Mouse (Mus musculus) lung, embryonic 14.5 days (tissue): ENCODE measurements around the gene Ptprg. TPM values are rescaled to one million over a fixed set of nuclear protein-coding genes. Genes with fewer than 3 reads are reported as not detected.

Experiments used
- ATAC-seq: fragments of 200-750 bp; cut with Nextera tagmentation; 2 replicates; pipeline ENCODE4 v1.8.0; 2017; ENCODE audit warnings: mild to moderate bottlenecking, moderate TSS enrichment, moderate library complexity; ENCODE audit not compliant: insufficient read depth
- DNase-seq: peaks from one replicate; pipeline ENCODE4 v3.0.0-alpha.2; 2015
- H3K27ac ChIP-seq: fragments of 300-500 bp; sonication (generic); 2 replicates; pipeline ENCODE4 v1.5.1; 2014; ENCODE audit warnings: low read depth, mild to moderate bottlenecking, moderate library complexity
- H3K27me3 ChIP-seq: fragments of 300-500 bp; sonication (generic); 2 replicates; pipeline ENCODE4 v1.6.1; 2014; ENCODE audit warnings: low read length, control low read depth; ENCODE audit not compliant: insufficient read depth
- H3K36me3 ChIP-seq: fragments of 300-500 bp; sonication (generic); 2 replicates; pipeline ENCODE4 v1.6.1; 2014; ENCODE audit warnings: control low read depth; ENCODE audit not compliant: insufficient read depth
- H3K4me1 ChIP-seq: fragments of 300-500 bp; sonication (generic); 2 replicates; pipeline ENCODE4 v1.6.1; 2014; ENCODE audit warnings: antibody characterized with exemption, control low read depth; ENCODE audit not compliant: insufficient read depth
- H3K4me2 ChIP-seq: fragments of 300-500 bp; sonication (generic); 2 replicates; pipeline ENCODE4 v1.6.1; 2014; ENCODE audit warnings: mild to moderate bottlenecking
- H3K4me3 ChIP-seq: fragments of 300-500 bp; sonication (generic); 2 replicates; pipeline ENCODE4 v1.5.1; 2014; ENCODE audit warnings: low read depth, low read length
- H3K9ac ChIP-seq: fragments of 300-500 bp; sonication (generic); 2 replicates; pipeline ENCODE4 v1.6.1; 2014
- H3K9me3 ChIP-seq: fragments of 300-500 bp; sonication (generic); 2 replicates; pipeline ENCODE4 v1.6.1; 2016; ENCODE audit warnings: low read depth, low read length, control low read depth
- CTCF ChIP-seq: IDR thresholded peaks from 2 replicates; pipeline ENCODE4 v1.5.1; 2016; ENCODE audit warnings: antibody characterized with exemption, low read depth
- WGBS: fragments of 180-500 bp; shearing (Covaris S2); extraction: QIAGEN DNeasy Blood & Tissue Kit; methylation state at CpG from one replicate; pipeline ENCODE4 v1.1.7; 2014; 5-methylcytosine and 5-hydroxymethylcytosine counted together
- polyA plus RNA-seq: library from polyadenylated mRNA; unstranded; fragments of >200 nt; fragmentation: Nextera tagmentation; extraction: Ambion mirVana; gene quantifications from 2 replicates; pipeline ENCODE4 v1.2.1, GENCODE M21; 2014

The Ptprg gene
- polyA plus RNA-seq, 1 experiment from 2014 or later: 43.2 TPM

DNA sequence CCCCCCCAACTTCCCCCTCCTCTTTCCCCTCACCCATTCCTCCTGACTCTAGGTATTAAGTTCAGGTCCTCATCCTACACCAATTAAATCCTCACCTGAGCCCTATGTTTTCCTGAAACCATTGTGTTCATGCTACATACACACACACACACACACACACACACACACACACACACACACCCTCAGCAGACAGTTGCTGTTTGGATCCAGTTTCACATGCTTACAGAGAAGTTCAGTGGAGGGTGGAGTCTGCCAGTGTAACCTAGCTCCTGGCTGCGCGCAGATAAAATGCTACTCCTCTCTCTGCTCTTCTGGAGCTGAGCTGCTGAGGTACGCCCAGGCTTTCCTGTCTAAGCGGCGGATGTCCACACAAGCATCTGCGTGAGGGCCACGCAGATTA, 209.7 kb downstream of the Ptprg start:
- H3K36me3 ChIP-seq: no peaks in the 10 kb centered on the region
- 57% methylated on average over 7 of the region's 7 CpGs for WGBS
- no peak overlapping the region for H3K27ac ChIP-seq
- no peak overlapping the region for H3K4me3 ChIP-seq
- H3K9ac ChIP-seq: no peak overlapping the region
- TF ChIP-seq CTCF: no peak
- no peaks in the 10 kb centered on the region for H3K9me3 ChIP-seq
- no peak overlapping the region for H3K4me2 ChIP-seq
- H3K27me3 ChIP-seq: no peaks in the 10 kb centered on the region
- DNase-seq (no peak), ATAC-seq (no peak)
- H3K4me1 ChIP-seq: no peaks in the 10 kb centered on the region

DNA sequence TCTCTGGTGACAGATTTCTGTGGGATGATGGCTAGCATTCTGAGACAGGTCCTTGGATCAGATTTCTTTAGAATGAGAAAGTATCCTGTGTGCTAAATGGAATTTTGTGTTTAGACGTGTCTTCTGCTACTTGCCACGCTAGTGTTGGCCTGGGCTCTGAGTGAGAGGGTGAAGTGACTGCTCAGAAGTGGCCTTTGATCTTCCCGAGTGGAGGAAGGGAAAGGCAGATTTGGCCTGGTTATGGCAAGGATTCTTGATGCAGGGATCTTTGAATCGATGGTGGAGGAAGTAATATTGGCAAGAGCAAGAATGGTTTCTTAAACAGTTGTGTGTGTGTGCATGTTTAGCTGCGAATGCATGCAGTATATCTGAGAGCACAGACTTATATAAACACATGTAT, 219.4 kb downstream of the Ptprg start:
- DNase-seq: no peak
- Histone ChIP-seq H3K4me1 (peaks cover 16% of the 10 kb centered on the region), H3K27ac (no peak overlapping the region), H3K27me3 (no peaks in the 10 kb centered on the region), H3K9ac (no peak overlapping the region), H3K4me2 (no peak overlapping the region), H3K36me3 (no peaks in the 10 kb centered on the region), H3K9me3 (no peaks in the 10 kb centered on the region), H3K4me3 (no peak overlapping the region)
- 37% methylated on average over 5 of the region's 5 CpGs for WGBS
- no peak for ATAC-seq
- TF ChIP-seq CTCF: no peak

DNA sequence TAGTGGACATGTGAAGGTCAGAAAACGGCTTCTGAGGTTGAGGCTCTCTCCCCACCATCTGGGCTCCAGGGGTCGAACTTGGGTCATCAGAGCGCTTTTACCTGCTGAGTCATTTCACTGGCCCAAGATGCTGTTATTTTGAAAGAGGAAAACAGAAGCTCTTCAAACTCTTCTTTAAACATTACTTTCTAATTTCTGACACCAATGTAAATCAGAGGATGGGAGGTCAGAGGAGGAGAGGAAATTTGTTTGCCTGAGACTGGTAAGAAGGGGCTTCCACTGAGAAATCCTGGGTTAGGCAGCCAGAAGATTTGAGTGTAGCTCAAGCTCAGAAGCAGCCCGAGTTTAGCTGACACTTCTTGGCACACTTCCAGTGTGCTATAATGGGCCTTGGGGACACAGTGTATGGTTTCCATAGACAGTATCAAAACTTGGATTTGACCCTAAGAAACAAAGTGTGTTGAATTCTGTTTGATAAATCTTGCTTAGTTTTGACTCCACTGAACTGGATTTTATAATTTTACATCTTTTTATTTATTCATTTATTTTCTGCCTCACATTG, 221.2 kb downstream of the Ptprg start:
- no peaks in the 10 kb centered on the region for H3K36me3 ChIP-seq
- TF ChIP-seq CTCF: no peak
- no peaks in the 10 kb centered on the region for H3K27me3 ChIP-seq
- whole genome bisulfite sequencing: 35% methylated on average over 4 of the region's 4 CpGs
- H3K4me3 ChIP-seq: no peak overlapping the region
- peak overlapping the region; percentile 46; the same call in 1 of the 2 replicates for H3K27ac ChIP-seq
- no peaks in the 10 kb centered on the region for H3K9me3 ChIP-seq
- peaks cover 16% of the 10 kb centered on the region for H3K4me1 ChIP-seq
- peak; percentile 89 for DNase-seq
- H3K4me2 ChIP-seq: 0 out of 2 replicates have a peak overlapping the region, but pooled peaks have one; percentile 5
- peak; percentile 69; the same call in 1 of the 2 replicates for ATAC-seq
- H3K9ac ChIP-seq: no peak overlapping the region

DNA sequence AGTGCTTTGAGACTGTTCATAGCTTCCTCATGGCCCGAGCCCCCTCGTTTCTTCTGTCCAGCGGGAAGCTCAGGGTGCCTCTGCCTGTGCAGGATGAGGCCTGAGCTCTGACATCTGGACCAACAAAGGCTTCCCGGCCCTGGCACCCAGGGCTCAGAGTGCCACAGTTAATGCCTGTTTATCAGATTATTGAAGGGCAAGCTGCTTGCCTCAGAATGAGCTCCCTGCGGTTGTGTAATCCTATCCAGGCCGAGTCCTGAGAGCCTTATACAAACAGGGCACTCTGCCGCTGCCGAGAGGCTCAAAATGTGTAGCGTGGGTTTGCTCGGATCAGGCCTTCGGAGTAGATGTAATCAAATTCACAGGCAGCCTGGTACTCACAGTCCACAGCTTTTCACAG, 221.9 kb downstream of the Ptprg start:
- ATAC-seq (peak; percentile 73; the same call in 1 of the 2 replicates), DNase-seq (peak; percentile 69)
- Histone ChIP-seq H3K4me1 (peaks cover 16% of the 10 kb centered on the region), H3K4me2 (peak overlapping the region; percentile 5; the same call in 1 of the 2 replicates), H3K27me3 (no peaks in the 10 kb centered on the region), H3K9me3 (no peaks in the 10 kb centered on the region), H3K36me3 (no peaks in the 10 kb centered on the region), H3K4me3 (no peak overlapping the region), H3K9ac (no peak overlapping the region), H3K27ac (peak overlapping the region; percentile 46)
- 14% methylated on average over 11 of the region's 11 CpGs for WGBS
- no peak for TF ChIP-seq CTCF

DNA sequence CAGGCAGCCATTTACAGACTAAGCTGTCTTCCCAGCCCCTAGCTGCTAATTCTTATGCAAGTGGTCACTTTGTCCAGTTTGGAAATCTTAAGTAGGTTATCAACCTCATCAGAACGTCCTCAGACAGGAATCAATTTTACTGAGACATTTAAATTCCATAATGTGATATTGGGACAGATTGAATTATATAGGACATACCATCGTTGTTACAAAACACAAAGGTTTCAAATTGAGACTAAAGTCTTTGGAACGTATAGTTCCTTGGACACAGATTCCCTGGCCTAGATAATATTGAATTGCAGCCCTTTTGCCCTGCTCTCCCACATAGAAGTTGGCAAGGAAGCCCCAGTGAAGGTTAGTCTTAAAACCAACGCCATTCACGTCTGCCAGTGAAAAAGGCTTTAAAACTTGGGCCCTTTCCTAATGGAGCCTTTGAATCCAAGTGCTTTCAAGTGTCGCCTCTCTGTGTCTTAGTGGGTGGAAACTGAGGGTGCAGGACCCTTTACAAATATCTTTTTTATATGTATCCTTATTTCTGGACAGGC, 222.7 kb downstream of the Ptprg start:
- Histone ChIP-seq H3K4me3 (no peak overlapping the region), H3K27ac (no peak overlapping the region), H3K27me3 (no peaks in the 10 kb centered on the region), H3K9me3 (no peaks in the 10 kb centered on the region), H3K36me3 (no peaks in the 10 kb centered on the region), H3K4me1 (peaks cover 16% of the 10 kb centered on the region), H3K9ac (no peak overlapping the region), H3K4me2 (no peak overlapping the region)
- no peak for TF ChIP-seq CTCF
- ATAC-seq (no peak), DNase-seq (no peak)
- 80% methylated on average over 6 of the region's 6 CpGs for WGBS

DNA sequence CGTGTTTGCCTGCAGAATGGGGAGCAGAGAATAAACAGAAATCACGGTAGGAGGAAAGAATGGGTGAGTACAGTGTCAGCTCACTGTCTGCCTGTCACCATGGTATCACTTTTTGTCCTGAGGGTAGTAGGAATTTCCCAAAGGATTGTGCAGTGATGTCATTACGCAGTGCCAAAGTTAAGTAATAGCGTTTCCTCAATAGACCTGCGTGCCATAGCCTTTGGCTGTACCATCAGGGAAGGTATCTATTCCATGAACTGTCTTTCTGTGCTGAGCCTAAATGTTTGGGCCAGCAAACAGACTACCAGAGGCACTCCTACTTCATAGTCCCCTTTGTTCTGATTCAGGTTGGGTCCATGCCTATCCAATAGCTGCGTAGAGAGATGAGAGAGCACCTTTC, 223.2 kb downstream of the Ptprg start:
- WGBS: 83% methylated on average over 6 of the region's 6 CpGs
- no peaks in the 10 kb centered on the region for H3K36me3 ChIP-seq
- H3K4me2 ChIP-seq: no peak overlapping the region
- no peak for TF ChIP-seq CTCF
- H3K9me3 ChIP-seq: no peaks in the 10 kb centered on the region
- DNase-seq (no peak), ATAC-seq (no peak)
- H3K4me1 ChIP-seq: peaks cover 16% of the 10 kb centered on the region
- H3K4me3 ChIP-seq: no peak overlapping the region
- H3K27ac ChIP-seq: no peak overlapping the region
- H3K27me3 ChIP-seq: no peaks in the 10 kb centered on the region
- no peak overlapping the region for H3K9ac ChIP-seq

DNA sequence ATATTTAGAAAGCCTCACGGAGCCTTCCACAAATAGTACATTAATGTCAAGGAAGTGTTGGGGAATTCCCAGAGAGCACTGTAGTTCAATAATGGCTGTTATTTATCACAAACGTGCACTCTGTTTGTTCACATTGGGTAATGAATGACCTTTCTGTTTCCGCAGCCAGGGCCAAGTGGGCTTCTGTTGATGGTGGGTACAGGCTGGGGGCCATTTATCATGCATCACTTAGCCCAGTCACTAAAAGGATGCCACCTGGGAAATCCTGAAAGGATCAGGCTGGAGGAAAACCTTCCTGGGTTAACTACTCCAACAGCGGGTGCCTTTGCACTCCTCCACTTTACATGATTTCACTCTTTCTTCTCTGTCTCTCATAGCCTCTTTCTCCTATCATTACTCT, 237.9 kb downstream of the Ptprg start:
- DNase-seq (no peak), ATAC-seq (no peak)
- no peaks in the 10 kb centered on the region for H3K36me3 ChIP-seq
- H3K27ac ChIP-seq: no peak overlapping the region
- H3K9ac ChIP-seq: no peak overlapping the region
- H3K4me3 ChIP-seq: no peak overlapping the region
- 44% methylated on average over 4 of the region's 4 CpGs for WGBS
- H3K4me1 ChIP-seq: no peaks in the 10 kb centered on the region
- no peak overlapping the region for H3K4me2 ChIP-seq
- no peaks in the 10 kb centered on the region for H3K9me3 ChIP-seq
- no peaks in the 10 kb centered on the region for H3K27me3 ChIP-seq
- TF ChIP-seq CTCF: no peak

DNA sequence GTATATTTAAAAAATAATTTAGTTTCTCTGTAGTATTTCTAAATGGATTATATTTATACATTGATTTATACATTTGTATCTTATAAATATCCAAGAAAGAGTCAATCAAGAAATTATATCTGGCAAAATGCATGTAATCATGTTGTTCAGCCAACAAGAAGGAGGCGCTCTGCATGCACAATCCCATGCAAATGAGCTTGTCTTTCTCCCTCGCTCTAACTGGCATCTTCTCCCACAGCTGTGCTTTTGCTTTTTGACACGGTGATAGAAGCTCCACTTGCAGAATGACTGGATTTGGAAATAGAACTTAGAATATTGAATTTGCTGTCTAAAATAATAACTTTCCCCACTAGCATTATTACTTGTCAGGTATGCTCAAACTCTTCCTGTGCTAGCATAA, 240.5 kb downstream of the Ptprg start:
- no peak overlapping the region for H3K27ac ChIP-seq

More for the DNA sequence above, 240.5 kb downstream of the Ptprg start:
- no peaks in the 10 kb centered on the region for H3K27me3 ChIP-seq
- H3K9me3 ChIP-seq: no peaks in the 10 kb centered on the region
- H3K4me2 ChIP-seq: no peak overlapping the region
- no peaks in the 10 kb centered on the region for H3K4me1 ChIP-seq
- H3K4me3 ChIP-seq: no peak overlapping the region
- TF ChIP-seq CTCF: no peak
- WGBS: 86% methylated on average over 3 of the region's 3 CpGs
- ATAC-seq (no peak), DNase-seq (no peak)
- no peak overlapping the region for H3K9ac ChIP-seq
- H3K36me3 ChIP-seq: no peaks in the 10 kb centered on the region
